ENCODE assay signal across 26 mouse cellular contexts in the genomic region with DNA sequence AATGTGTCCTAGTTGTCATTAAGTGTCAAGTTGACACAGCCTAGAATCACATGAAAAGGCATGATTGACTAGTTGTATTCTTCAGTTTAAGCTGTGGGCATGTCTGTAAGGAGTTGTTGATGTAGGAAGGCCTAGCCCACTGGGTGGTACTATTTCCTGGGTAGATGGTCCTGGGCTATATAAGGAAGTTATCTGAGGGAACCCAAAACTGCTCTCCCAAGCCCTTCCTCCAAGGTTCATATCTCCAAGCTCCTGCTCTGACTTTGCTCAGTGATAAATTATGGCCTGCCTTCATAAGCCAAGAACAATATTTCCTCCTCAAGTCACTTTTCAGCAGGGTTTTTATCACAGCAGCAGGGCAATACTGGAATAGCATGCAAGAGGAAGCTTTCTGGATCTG. TPM values are rescaled to one million over a fixed set of nuclear protein-coding genes. Genes with fewer than 3 reads are reported as not detected.
DNase-seq lines count a peak whose midpoint lies in the region; ATAC-seq and TF ChIP-seq lines count a peak whose summit lies in the region.
"Had no signal": no experiment of that assay in that cellular context is flagged by ENCODE, and none has a peak within 500 bp of the region (broad histone marks: within the 10 kb centered on the region; RNA-seq: fewer than 3 reads in every experiment).

No protein-coding gene starts in this region.

- no peaks in the 10 kb centered on the region for H3K27me3 ChIP-seq in MEL (ENCODE audit: control insufficient read depth in 1 of 2, insufficient read depth in 2 of 2, low read length in 2 of 2)
- H3K27me3 ChIP-seq in liver, embryonic 16.5 days (ENCODE audit: control insufficient read depth, insufficient read depth, low read depth, low read length) = no peaks in the 10 kb centered on the region
- H3K27me3 ChIP-seq in midbrain, embryonic 10.5 days (ENCODE audit: low read depth, poor library complexity, severe bottlenecking) = no peaks in the 10 kb centered on the region
- H3K27me3 ChIP-seq: CH12.LX; embryonic facial prominence, embryonic 15.5 days; heart, embryonic 12.5 days; hindbrain, embryonic 12.5 days; neural tube, embryonic 12.5 days had no signal

- peak overlapping the region; percentile 77 for H3K27ac ChIP-seq in MEL (ENCODE audit: control insufficient read depth, low read depth, low read length)
- peak overlapping the region; percentile 76 for H3K27ac ChIP-seq in liver, embryonic 16.5 days (ENCODE audit: low read length)
- no peak overlapping the region for H3K27ac ChIP-seq in midbrain, embryonic 10.5 days (replicated peaks)
- H3K27ac ChIP-seq: embryonic facial prominence, embryonic 15.5 days; forebrain, embryonic 10.5 days; hindbrain, embryonic 12.5 days; left cerebral cortex, adult 2 months; macrophage; neural tube, embryonic 12.5 days had no signal

- ATAC-seq in liver, embryonic 16.5 days (ENCODE audit: low read depth) = peak; percentile 89
- ATAC-seq: forebrain, embryonic 16.5 days had no signal

- H3K4me2 ChIP-seq in liver, embryonic 16.5 days (ENCODE audit: low read depth, low read length) = no peak overlapping the region
- H3K4me2 ChIP-seq: embryonic facial prominence, embryonic 15.5 days; heart, embryonic 12.5 days; hindbrain, embryonic 12.5 days; neural tube, embryonic 12.5 days had no signal

- H3K4me3 ChIP-seq in MEL (ENCODE audit: control insufficient read depth in 1 of 2, insufficient read depth in 1 of 2, low read depth in 2 of 2, low read length in 2 of 2) = no peak overlapping the region
- H3K4me3 ChIP-seq in liver, embryonic 16.5 days (ENCODE audit: low read depth, low read length) = no peak overlapping the region
- H3K4me3 ChIP-seq in midbrain, embryonic 10.5 days = no peak overlapping the region
- H3K4me3 ChIP-seq: embryonic facial prominence, embryonic 15.5 days; forebrain, embryonic 10.5 days; heart, embryonic 12.5 days; hindbrain, embryonic 12.5 days; left cerebral cortex, adult 2 months; neural tube, embryonic 12.5 days had no signal

- peaks cover 0 to 31% of the 10 kb centered on the region in 2 experiments; a peak in 2 of 4 replicates for H3K36me3 ChIP-seq in MEL (ENCODE audit: control insufficient read depth in 1 of 2, insufficient read depth in 2 of 2, low read length in 2 of 2)
- H3K36me3 ChIP-seq in liver, embryonic 16.5 days (ENCODE audit: control insufficient read depth, insufficient read depth) = no peaks in the 10 kb centered on the region
- H3K36me3 ChIP-seq in midbrain, embryonic 10.5 days = no peaks in the 10 kb centered on the region
- H3K36me3 ChIP-seq: embryonic facial prominence, embryonic 15.5 days; forebrain, embryonic 10.5 days; G1E; heart, embryonic 12.5 days; hindbrain, embryonic 12.5 days; neural tube, embryonic 12.5 days had no signal

- no peaks in the 10 kb centered on the region for H3K79me2 ChIP-seq in MEL (ENCODE audit: control insufficient read depth, insufficient read depth, low read length, poor library complexity)

- TF ChIP-seq RAD21 in MEL (IDR thresholded peaks at IDR 0.05; ENCODE audit: low read depth, low read length) = no peak

- H3K4me1 ChIP-seq in MEL (ENCODE audit: control insufficient read depth in 1 of 2, insufficient read depth in 2 of 2, low read length in 2 of 2) = peaks cover 18 to 33% of the 10 kb centered on the region in 2 experiments
- peaks cover 21% of the 10 kb centered on the region for H3K4me1 ChIP-seq in liver, embryonic 16.5 days (ENCODE audit: control insufficient read depth, low read depth, low read length)
- no peaks in the 10 kb centered on the region for H3K4me1 ChIP-seq in midbrain, embryonic 10.5 days
- H3K4me1 ChIP-seq: embryonic facial prominence, embryonic 15.5 days; forebrain, embryonic 10.5 days; heart, embryonic 12.5 days; hindbrain, embryonic 12.5 days; neural tube, embryonic 12.5 days had no signal

- TF ChIP-seq POLR2A in MEL (IDR thresholded peaks at IDR 0.05; ENCODE audit: control insufficient read depth in 1 of 2, insufficient read depth in 1 of 2, low read depth in 1 of 2, low read length in 2 of 2, poor library complexity in 1 of 2) = no peak

- DNase-seq in MEL (ENCODE audit: low read depth, low spot score) (peak; percentile 85), liver (peak; percentile 40)
- DNase-seq in c-Kit-positive CD71-positive TER-119-negative erythroid progenitor cells, embryonic 14.5 days (ENCODE audit: low read depth) = peak; percentile 67
- DNase-seq in frontal cortex, postnatal 10 days (ENCODE audit: low spot score in 2 of 2) = no peak
- DNase-seq in yolk sac, embryonic 10.5 days (ENCODE audit: low spot score) = no peak
- no peak for DNase-seq in midbrain, embryonic 10.5 days (ENCODE audit: low spot score)
- DNase-seq in kidney, adult 8-10 months = no peak
- DNase-seq: adrenal gland, postnatal 36 days; cerebellum, adult 18-20 months; gastrocnemius, postnatal 14 days; heart, adult 18-20 months; heart, postnatal 10 days; kidney, adult 11 months; midbrain, embryonic 14.5 days; right cerebral cortex, postnatal 14 days had no signal

- TF ChIP-seq EP300 in MEL (IDR thresholded peaks at IDR 0.05; ENCODE audit: low read depth in 1 of 2, low read length in 2 of 2) = peak; percentile 75 to 82

- H3K9me3 ChIP-seq in MEL (replicated peaks; ENCODE audit: insufficient read depth, low read length) = no peaks in the 10 kb centered on the region
- no peaks in the 10 kb centered on the region for H3K9me3 ChIP-seq in liver, embryonic 16.5 days (replicated peaks; ENCODE audit: control insufficient read depth, low read length)
- H3K9me3 ChIP-seq in midbrain, embryonic 10.5 days (replicated peaks) = no peaks in the 10 kb centered on the region
- H3K9me3 ChIP-seq: embryonic facial prominence, embryonic 15.5 days; forebrain, embryonic 10.5 days; G1E; heart, embryonic 12.5 days; hindbrain, embryonic 12.5 days; neural tube, embryonic 12.5 days had no signal

- no peak overlapping the region for H3K9ac ChIP-seq in MEL (ENCODE audit: control insufficient read depth, low read depth, low read length, poor library complexity, severe bottlenecking)
- no peak overlapping the region for H3K9ac ChIP-seq in liver, embryonic 16.5 days (ENCODE audit: low read depth, low read length)
- H3K9ac ChIP-seq: embryonic facial prominence, embryonic 15.5 days; heart, embryonic 12.5 days; hindbrain, embryonic 12.5 days; neural tube, embryonic 12.5 days had no signal

- no peak for TF ChIP-seq CTCF in MEL (IDR thresholded peaks at IDR 0.05 in 2 of 3, conservative IDR thresholded peaks at IDR 0.05 in 1 of 3; ENCODE audit: control insufficient read depth in 1 of 3, insufficient read depth in 1 of 3, low read depth in 2 of 3, low read length in 3 of 3, poor library complexity in 1 of 3, severe bottlenecking in 1 of 3)

TF ChIP-seq in MEL, 35 proteins besides CTCF, POLR2A, EP300 and RAD21 (continues in another document):
- TF ChIP-seq ZNF384 (IDR thresholded peaks at IDR 0.05; ENCODE audit: low read depth, low read length) (no peak), POLR2AphosphoS5 (IDR thresholded peaks at IDR 0.05; ENCODE audit: borderline replicate concordance, low read depth, low read length) (no peak), ELF1 (IDR thresholded peaks at IDR 0.05; ENCODE audit: low read depth, low read length) (peak; percentile 50; the same call in 1 of the 2 replicates), MAX (IDR thresholded peaks at IDR 0.05; ENCODE audit: low read length) (no peak), RCOR1 (IDR thresholded peaks at IDR 0.05; ENCODE audit: low read depth, low read length) (peak; percentile 66), NELFE (IDR thresholded peaks at IDR 0.05; ENCODE audit: low read depth, low read length) (no peak), TCF12 (IDR thresholded peaks at IDR 0.05; ENCODE audit: low read depth, low read length) (peak; percentile 92), HCFC1 (IDR thresholded peaks at IDR 0.05; ENCODE audit: low read depth, low read length) (peak; percentile 45; the same call in 1 of the 2 replicates), USF2 (IDR thresholded peaks at IDR 0.05; ENCODE audit: borderline replicate concordance in 1 of 2, insufficient read depth in 1 of 2, low read depth in 1 of 2, low read length in 2 of 2) (no peak), CHD1 (IDR thresholded peaks at IDR 0.05; ENCODE audit: low read depth, low read length) (no peak), KAT2A (conservative IDR thresholded peaks at IDR 0.05; ENCODE audit: low read depth, low read length) (no peak; the same call in 1 of the 2 replicates), USF1 (IDR thresholded peaks at IDR 0.05; ENCODE audit: low read depth, low read length) (no peak), JUND (IDR thresholded peaks at IDR 0.05; ENCODE audit: low read depth, low read length) (no peak), E2F4 (IDR thresholded peaks at IDR 0.05; ENCODE audit: borderline replicate concordance, low read depth, low read length) (no peak), BHLHE40 (IDR thresholded peaks at IDR 0.05; ENCODE audit: borderline replicate concordance, low read depth, low read length) (no peak), ETS1 (IDR thresholded peaks at IDR 0.05; ENCODE audit: low read depth, low read length) (peak; percentile 80), GABPA (IDR thresholded peaks at IDR 0.05; ENCODE audit: low read depth, low read length) (no peak), MAZ (IDR thresholded peaks at IDR 0.05; ENCODE audit: low read depth, low read length) (no peak), TBP (IDR thresholded peaks at IDR 0.05; ENCODE audit: low read depth, low read length) (0 out of 2 replicates have a peak, but pooled peaks have one; percentile 30), MYC (IDR thresholded peaks at IDR 0.05; ENCODE audit: low read depth, low read length) (no peak), SIN3A (IDR thresholded peaks at IDR 0.05; ENCODE audit: low read length) (no peak), ZKSCAN1 (IDR thresholded peaks at IDR 0.05; ENCODE audit: low read depth, low read length) (no peak), MYB (IDR thresholded peaks at IDR 0.05; ENCODE audit: low read depth, low read length) (no peak; the same call in 1 of the 2 replicates), ZMIZ1 (IDR thresholded peaks at IDR 0.05; ENCODE audit: low read depth, low read length) (no peak), NRF1 (IDR thresholded peaks at IDR 0.05; ENCODE audit: insufficient read depth, low read depth, low read length, poor library complexity, severe bottlenecking) (no peak), CHD2 (IDR thresholded peaks at IDR 0.05; ENCODE audit: low read length) (no peak), SMC3 (IDR thresholded peaks at IDR 0.05; ENCODE audit: low read depth, low read length) (no peak; the same call in 1 of the 2 replicates)

RNA-seq across cellular contexts. Expression of a gene that starts 18.4 kb away (rescaled TPM):
- 4.7 and 7.4 TPM in 2 replicates for total RNA-seq in MEL (2012; rRNA removed)
- polyA plus RNA-seq in MEL (2012; ENCODE audit: insufficient read depth in 1 of 2, insufficient read length in 2 of 2, low read depth in 1 of 2, low replicate concordance in 2 of 2, missing spikeins in 1 of 2) = 1 to 10 TPM in 1 of 2 experiments, not detected in 1; 8.8 TPM
- 2.2 and 2.4 TPM in 2 replicates for polyA plus RNA-seq in liver, embryonic 16.5 days (2015; fragmentation: Nextera tagmentation; extraction: Ambion mirVana)
- polyA plus RNA-seq in midbrain, embryonic 10.5 days (2016; fragmentation: Nextera tagmentation; extraction: Ambion mirVana) = 6.6 and 6.7 TPM in 2 replicates
- total RNA-seq: CH12.LX had no signal

Comparison
In these comparisons a context has a peak if more than half of its experiments do, and no peak if none do; other contexts are left out.
1. DNase-seq: peak in MEL (single experiment), c-Kit-positive CD71-positive TER-119-negative erythroid progenitor cells, embryonic 14.5 days (single experiment) and liver (single experiment); none in frontal cortex, postnatal 10 days (0 of 2), yolk sac, embryonic 10.5 days (single experiment), midbrain, embryonic 10.5 days (single experiment) and kidney, adult 8-10 months (0 of 2).